Mouse (Mus musculus): ENCODE measurements around the gene Nlgn3. TPM values are rescaled to one million over a fixed set of nuclear protein-coding genes. Genes with fewer than 3 reads are reported as not detected.
"Not testable (repeated sequence)": the region's sequence is repeated elsewhere in the genome, so short reads cannot be mapped to it uniquely, and the experiment has no call there.

Nlgn3 gene
- polyA plus RNA-seq, 1 experiment from 2014 or later, result 14.2 TPM

DNA sequence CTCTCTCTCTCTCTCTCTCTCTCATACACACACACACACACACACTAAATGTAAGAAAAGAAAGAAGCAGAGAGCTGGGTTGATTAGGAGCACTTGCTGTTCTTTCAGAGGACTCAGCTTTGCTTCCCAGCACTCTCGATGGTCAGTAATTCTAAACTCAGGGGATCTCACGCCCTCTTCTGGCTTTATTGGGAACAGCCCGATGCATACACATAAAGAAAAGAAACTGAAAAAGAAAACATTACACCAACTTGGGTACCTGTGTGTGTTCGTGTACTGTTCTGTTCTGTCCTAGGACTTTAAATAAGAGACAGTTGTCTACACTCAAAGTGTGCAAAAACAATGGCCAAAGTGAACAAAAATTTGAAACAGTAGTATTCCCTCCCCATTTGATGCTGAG is 39.7 kb downstream of the Nlgn3 start:
- Histone ChIP-seq H3K27ac (no peak overlapping the region), H3K4me3 (no peak overlapping the region), H3K27me3 (peaks cover 5% of the 10 kb centered on the region; the same call in 1 of the 2 replicates), H3K9me3 (no peaks in the 10 kb centered on the region), H3K4me1 (peaks cover 2% of the 10 kb centered on the region; the same call in 1 of the 2 replicates), H3K36me3 (no peaks in the 10 kb centered on the region), H3K4me2 (no peak overlapping the region), H3K9ac (no peak overlapping the region)
- WGBS, result 44% methylated on average over 4 of the region's 4 CpGs
- no peak for ATAC-seq (ENCODE audit: insufficient number of reproducible peaks, insufficient read depth, low FRiP score, low TSS enrichment, low read depth)

DNA sequence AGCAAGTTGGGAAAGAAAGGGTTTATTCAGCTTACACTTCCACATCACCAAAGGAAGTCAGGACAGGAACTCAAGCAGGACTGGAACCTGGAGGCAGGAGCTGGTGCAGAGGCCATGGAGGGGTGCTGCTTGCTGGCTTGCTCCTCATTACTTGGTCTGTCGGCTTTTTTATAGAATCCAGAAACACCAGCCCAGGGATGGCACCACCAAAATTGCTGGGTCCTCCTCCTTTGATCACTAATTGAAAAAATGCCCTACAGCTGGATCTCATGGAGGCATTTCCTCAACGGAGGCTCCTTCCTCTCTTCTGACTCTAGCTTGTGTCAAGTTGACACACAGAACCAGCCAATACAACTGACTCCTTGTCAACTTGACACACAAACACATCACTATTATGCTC is 43.9 kb downstream of the Nlgn3 start:
- not testable (repeated sequence) for H3K4me3 ChIP-seq; H3K27ac ChIP-seq; H3K4me2 ChIP-seq; H3K4me1 ChIP-seq; H3K36me3 ChIP-seq; ATAC-seq (ENCODE audit: insufficient number of reproducible peaks, insufficient read depth, low FRiP score, low TSS enrichment, low read depth); H3K9me3 ChIP-seq; H3K9ac ChIP-seq
- WGBS, result 28% methylated on average over 2 of the region's 2 CpGs
- H3K27me3 ChIP-seq, result peaks cover 15% of the 10 kb centered on the region

DNA sequence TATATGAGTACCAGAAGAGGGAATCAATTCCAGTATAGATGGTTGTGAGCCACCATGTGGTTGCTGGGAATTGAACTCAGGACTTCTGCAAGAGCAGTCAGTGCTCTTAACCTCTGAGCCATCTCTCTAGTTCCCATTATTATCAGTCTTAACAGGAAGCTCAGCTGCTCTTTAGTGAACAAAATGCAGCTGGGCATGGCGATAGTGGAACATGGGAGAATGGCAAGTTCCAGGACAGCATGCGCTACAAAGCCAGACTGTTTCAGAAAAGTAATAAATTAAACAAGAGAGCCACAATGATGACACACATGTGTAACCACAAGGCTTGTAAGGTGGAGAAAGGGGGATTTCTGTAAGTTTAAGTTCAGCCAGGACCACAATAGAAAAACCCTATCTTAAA is 46.5 kb downstream of the Nlgn3 start:
- no peaks in the 10 kb centered on the region for H3K9me3 ChIP-seq
- peaks cover 13% of the 10 kb centered on the region for H3K27me3 ChIP-seq
- no peaks in the 10 kb centered on the region for H3K36me3 ChIP-seq
- ATAC-seq (ENCODE audit: insufficient number of reproducible peaks, insufficient read depth, low FRiP score, low TSS enrichment, low read depth), result no peak
- no peak overlapping the region for H3K27ac ChIP-seq
- H3K4me3 ChIP-seq, result no peak overlapping the region
- WGBS, result 91% methylated on average over 2 of the region's 2 CpGs
- H3K4me2 ChIP-seq, result no peak overlapping the region
- H3K9ac ChIP-seq, result no peak overlapping the region
- no peaks in the 10 kb centered on the region for H3K4me1 ChIP-seq

DNA sequence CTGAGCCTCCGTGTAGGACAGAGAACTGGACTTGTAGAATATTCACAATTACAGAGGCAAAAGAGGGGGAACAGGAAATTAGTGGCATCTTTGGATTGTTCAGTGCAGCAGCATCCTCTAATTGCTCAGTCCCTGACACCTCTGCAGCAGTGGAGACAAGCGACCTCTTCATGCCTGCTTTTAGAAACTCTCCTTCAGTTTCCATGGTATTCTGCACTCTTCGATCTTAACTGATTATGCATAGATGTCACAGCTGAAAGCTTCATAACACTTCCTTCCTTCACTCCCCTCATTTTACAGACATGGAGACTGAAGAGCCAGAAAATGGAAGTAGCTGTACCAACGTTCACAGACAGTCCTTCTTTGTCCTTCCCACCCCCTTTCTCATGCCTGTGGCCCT is 47.5 kb downstream of the Nlgn3 start:
- no peaks in the 10 kb centered on the region for H3K9me3 ChIP-seq
- H3K4me2 ChIP-seq, result no peak overlapping the region
- 52% methylated on average over 4 of the region's 4 CpGs for WGBS
- H3K27ac ChIP-seq, result no peak overlapping the region
- no peak for ATAC-seq (ENCODE audit: insufficient number of reproducible peaks, insufficient read depth, low FRiP score, low TSS enrichment, low read depth)
- H3K27me3 ChIP-seq, result peaks cover 13% of the 10 kb centered on the region
- H3K4me1 ChIP-seq, result no peaks in the 10 kb centered on the region
- H3K4me3 ChIP-seq, result no peak overlapping the region
- H3K9ac ChIP-seq, result no peak overlapping the region
- H3K36me3 ChIP-seq, result no peaks in the 10 kb centered on the region

DNA sequence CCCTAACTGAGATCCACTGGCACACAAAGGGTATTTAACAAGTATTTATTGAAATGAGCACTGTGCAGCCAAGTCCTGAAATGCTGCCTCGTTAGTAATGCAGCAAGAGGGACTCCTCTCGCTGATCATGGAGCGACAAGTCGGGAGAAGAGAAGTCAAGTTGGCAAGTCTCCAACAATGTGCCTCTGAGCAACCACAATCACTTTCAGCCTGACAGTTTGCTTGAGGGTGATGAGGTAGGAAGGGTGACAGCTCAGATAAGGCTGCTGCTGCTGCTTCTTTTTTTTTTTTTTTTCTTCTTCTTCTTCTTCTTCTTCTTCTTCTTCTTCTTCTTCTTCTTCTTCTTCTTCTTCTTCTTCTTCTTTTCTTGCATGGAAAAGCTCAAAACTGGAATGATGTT is 52.2 kb downstream of the Nlgn3 start:
- H3K9me3 ChIP-seq, result no peaks in the 10 kb centered on the region
- H3K36me3 ChIP-seq, result no peaks in the 10 kb centered on the region
- no peak overlapping the region for H3K9ac ChIP-seq
- no peak overlapping the region for H3K4me3 ChIP-seq
- H3K4me2 ChIP-seq, result no peak overlapping the region
- H3K27ac ChIP-seq, result no peak overlapping the region
- no peak for ATAC-seq (ENCODE audit: insufficient number of reproducible peaks, insufficient read depth, low FRiP score, low TSS enrichment, low read depth)
- peaks cover 10% of the 10 kb centered on the region for H3K27me3 ChIP-seq
- 54% methylated on average over 4 of the region's 4 CpGs for WGBS
- no peaks in the 10 kb centered on the region for H3K4me1 ChIP-seq

DNA sequence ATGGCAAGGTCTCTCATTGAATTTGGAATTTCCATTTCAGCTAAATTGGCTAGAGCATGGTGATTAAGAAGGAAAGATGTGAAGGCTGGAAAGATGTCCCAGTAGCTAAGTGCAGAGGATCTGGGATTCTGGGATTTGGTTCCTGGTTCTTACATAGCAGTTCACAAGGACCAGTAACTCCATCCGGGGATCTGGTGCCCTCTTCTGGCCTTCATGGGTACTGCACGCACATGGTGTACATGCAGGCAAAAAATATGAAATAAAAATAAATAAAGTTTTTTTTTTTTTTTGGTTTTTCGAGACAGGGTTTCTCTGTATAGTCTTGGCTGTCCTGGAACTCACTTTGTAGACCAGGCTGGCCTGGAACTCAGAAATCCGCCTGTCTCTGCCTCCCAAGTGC is 59.9 kb downstream of the Nlgn3 start:
- not testable (repeated sequence) for H3K9me3 ChIP-seq; H3K4me1 ChIP-seq; H3K27ac ChIP-seq; ATAC-seq (ENCODE audit: insufficient number of reproducible peaks, insufficient read depth, low FRiP score, low TSS enrichment, low read depth); H3K27me3 ChIP-seq; H3K36me3 ChIP-seq; H3K9ac ChIP-seq; H3K4me3 ChIP-seq; H3K4me2 ChIP-seq
- 61% methylated on average over 4 of the region's 4 CpGs for WGBS

DNA sequence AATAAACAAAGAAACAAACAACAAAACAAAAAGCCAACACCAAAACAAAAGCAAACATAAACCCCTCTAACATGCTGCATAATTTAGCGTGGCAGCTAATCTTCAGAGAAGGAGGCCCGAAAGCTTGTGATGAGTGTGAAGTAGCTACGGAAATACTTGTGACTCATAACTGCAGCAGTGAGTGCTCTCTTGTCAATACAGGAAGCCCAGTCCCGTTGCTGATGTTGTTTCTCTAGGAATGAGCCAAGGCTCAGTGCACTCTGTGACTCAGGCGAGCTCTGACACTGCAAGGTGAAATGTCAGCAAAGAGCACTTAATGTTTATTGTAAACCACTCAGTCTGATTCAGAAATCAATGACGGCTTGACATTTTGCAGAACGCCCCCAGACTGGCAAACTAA is 70.0 kb downstream of the Nlgn3 start:
- WGBS, result 70% methylated on average over 7 of the region's 7 CpGs
- no peaks in the 10 kb centered on the region for H3K9me3 ChIP-seq
- H3K27me3 ChIP-seq, result peaks cover 16% of the 10 kb centered on the region; the same call in 1 of the 2 replicates
- no peak overlapping the region for H3K9ac ChIP-seq
- no peak overlapping the region for H3K4me3 ChIP-seq
- no peak for ATAC-seq (ENCODE audit: insufficient number of reproducible peaks, insufficient read depth, low FRiP score, low TSS enrichment, low read depth)
- H3K4me1 ChIP-seq, result no peaks in the 10 kb centered on the region
- no peak overlapping the region for H3K27ac ChIP-seq
- no peaks in the 10 kb centered on the region for H3K36me3 ChIP-seq
- no peak overlapping the region for H3K4me2 ChIP-seq

DNA sequence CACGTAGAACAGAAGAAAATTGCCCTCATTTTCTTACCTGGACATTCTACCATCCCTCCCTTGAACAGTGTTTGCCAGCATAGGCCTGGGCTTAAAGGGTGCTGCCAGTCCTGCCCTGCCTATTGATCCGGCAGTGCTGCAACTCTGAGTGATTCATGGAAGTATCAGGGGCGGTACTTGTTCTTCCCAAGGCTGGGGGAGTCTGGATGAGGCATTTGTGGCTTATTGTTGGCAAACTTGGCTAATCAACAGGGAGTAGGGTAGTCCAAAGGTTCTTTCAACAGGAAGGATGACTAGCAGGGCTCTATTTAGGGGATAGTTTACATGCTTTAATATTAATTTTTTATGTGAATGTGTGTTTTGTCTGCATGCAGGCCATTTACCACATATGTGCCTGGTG is 71.6 kb downstream of the Nlgn3 start:
- H3K27ac ChIP-seq, result no peak overlapping the region
- WGBS, result 70% methylated on average over 3 of the region's 3 CpGs
- H3K4me1 ChIP-seq, result no peaks in the 10 kb centered on the region
- peaks cover 21% of the 10 kb centered on the region; the same call in 1 of the 2 replicates for H3K27me3 ChIP-seq
- H3K36me3 ChIP-seq, result no peaks in the 10 kb centered on the region
- no peak overlapping the region for H3K4me3 ChIP-seq
- H3K9me3 ChIP-seq, result no peaks in the 10 kb centered on the region
- H3K9ac ChIP-seq, result no peak overlapping the region
- no peak for ATAC-seq (ENCODE audit: insufficient number of reproducible peaks, insufficient read depth, low FRiP score, low TSS enrichment, low read depth)
- H3K4me2 ChIP-seq, result no peak overlapping the region

DNA sequence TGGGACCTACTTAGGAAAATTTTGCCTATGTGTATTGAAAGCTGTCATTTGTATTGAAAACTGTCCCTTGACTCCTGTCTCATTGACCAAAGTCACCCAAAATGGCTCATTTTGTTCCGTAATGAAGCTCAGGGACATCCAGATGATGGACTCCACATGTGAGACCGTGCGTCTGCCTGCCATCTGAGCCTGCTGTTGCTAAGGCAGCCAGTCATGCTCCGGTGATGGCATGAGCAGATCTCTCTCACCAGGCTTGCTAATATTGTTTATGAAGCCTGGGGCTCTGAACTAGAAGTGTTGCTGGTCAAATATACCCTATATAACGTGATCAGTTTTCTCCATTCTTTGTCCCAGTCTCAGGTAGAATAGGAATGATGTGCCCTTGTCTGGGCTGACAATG is 74.0 kb downstream of the Nlgn3 start:
- H3K4me1 ChIP-seq, result no peaks in the 10 kb centered on the region
- H3K4me2 ChIP-seq, result no peak overlapping the region
- H3K27ac ChIP-seq, result no peak overlapping the region
- H3K36me3 ChIP-seq, result no peaks in the 10 kb centered on the region
- H3K9me3 ChIP-seq, result no peaks in the 10 kb centered on the region
- H3K4me3 ChIP-seq, result no peak overlapping the region
- H3K27me3 ChIP-seq, result peaks cover 39% of the 10 kb centered on the region
- WGBS, result 49% methylated on average over 5 of the region's 5 CpGs
- no peak for ATAC-seq (ENCODE audit: insufficient number of reproducible peaks, insufficient read depth, low FRiP score, low TSS enrichment, low read depth)
- no peak overlapping the region for H3K9ac ChIP-seq

Other genes with a start within 250 kb of the Nlgn3 start
- 0.08 and 0.24 TPM in 2 replicates for gene Tex11, start 239.5 kb upstream of the Nlgn3 start, polyA plus RNA-seq (2015; fragmentation: Nextera tagmentation; extraction: Ambion mirVana)
- gene Slc7a3, start 213.1 kb upstream of the Nlgn3 start, polyA plus RNA-seq (2015; fragmentation: Nextera tagmentation; extraction: Ambion mirVana), result 1.6 TPM in 2 replicates
- gene Snx12, start 76.6 kb upstream of the Nlgn3 start, polyA plus RNA-seq (2015; fragmentation: Nextera tagmentation; extraction: Ambion mirVana), result 56.2 and 57.4 TPM in 2 replicates
- gene Foxo4, start 44.6 kb upstream of the Nlgn3 start, polyA plus RNA-seq (2015; fragmentation: Nextera tagmentation; extraction: Ambion mirVana), result 2.9 and 3.4 TPM in 2 replicates
- not detected in 2 replicates for gene Gm614, start 35.2 kb upstream of the Nlgn3 start, polyA plus RNA-seq (2015; fragmentation: Nextera tagmentation; extraction: Ambion mirVana)
- gene Il2rg, start 30.9 kb upstream of the Nlgn3 start, polyA plus RNA-seq (2015; fragmentation: Nextera tagmentation; extraction: Ambion mirVana), result 6.7 and 7.6 TPM in 2 replicates
- gene Gm20489, start 30.1 kb upstream of the Nlgn3 start, polyA plus RNA-seq (2015; fragmentation: Nextera tagmentation; extraction: Ambion mirVana), result not detected in 2 replicates
- gene Med12, start 25.1 kb upstream of the Nlgn3 start, polyA plus RNA-seq (2015; fragmentation: Nextera tagmentation; extraction: Ambion mirVana), result 33.2 and 39.2 TPM in 2 replicates
- 1.8 TPM in 1 of 2 replicates, not detected in the other for gene Gjb1, start 77.2 kb downstream of the Nlgn3 start, polyA plus RNA-seq (2015; fragmentation: Nextera tagmentation; extraction: Ambion mirVana)
- 42.5 and 44.1 TPM in 2 replicates for gene Zmym3, start 121.7 kb downstream of the Nlgn3 start, polyA plus RNA-seq (2015; fragmentation: Nextera tagmentation; extraction: Ambion mirVana)
- 491 TPM in 2 replicates for gene Nono, start 130.2 kb downstream of the Nlgn3 start, polyA plus RNA-seq (2015; fragmentation: Nextera tagmentation; extraction: Ambion mirVana)
- 4.0 and 6.2 TPM in 2 replicates for gene Itgb1bp2, start 149.9 kb downstream of the Nlgn3 start, polyA plus RNA-seq (2015; fragmentation: Nextera tagmentation; extraction: Ambion mirVana)
- gene Taf1, start 233.6 kb downstream of the Nlgn3 start, polyA plus RNA-seq (2015; fragmentation: Nextera tagmentation; extraction: Ambion mirVana), result 15.4 and 15.5 TPM in 2 replicates

Data from embryonic facial prominence, embryonic 13.5 days (tissue).